Mouse (Mus musculus) effector memory CD4-positive, alpha-beta T cell, adult 7 months (primary cell): ENCODE results near the gene Evl. TPM values are rescaled to one million over a fixed set of nuclear protein-coding genes. Genes with fewer than 3 reads are reported as not detected.

Experiments
- polyA plus RNA-seq: library from polyadenylated mRNA; unstranded; fragments of 100-300 nt; shearing (Covaris generic); gene quantifications from one replicate; pipeline ENCODE4 v1.2.1, GENCODE M21; 2017

The Evl gene
- polyA plus RNA-seq: 332 TPM

DNA sequence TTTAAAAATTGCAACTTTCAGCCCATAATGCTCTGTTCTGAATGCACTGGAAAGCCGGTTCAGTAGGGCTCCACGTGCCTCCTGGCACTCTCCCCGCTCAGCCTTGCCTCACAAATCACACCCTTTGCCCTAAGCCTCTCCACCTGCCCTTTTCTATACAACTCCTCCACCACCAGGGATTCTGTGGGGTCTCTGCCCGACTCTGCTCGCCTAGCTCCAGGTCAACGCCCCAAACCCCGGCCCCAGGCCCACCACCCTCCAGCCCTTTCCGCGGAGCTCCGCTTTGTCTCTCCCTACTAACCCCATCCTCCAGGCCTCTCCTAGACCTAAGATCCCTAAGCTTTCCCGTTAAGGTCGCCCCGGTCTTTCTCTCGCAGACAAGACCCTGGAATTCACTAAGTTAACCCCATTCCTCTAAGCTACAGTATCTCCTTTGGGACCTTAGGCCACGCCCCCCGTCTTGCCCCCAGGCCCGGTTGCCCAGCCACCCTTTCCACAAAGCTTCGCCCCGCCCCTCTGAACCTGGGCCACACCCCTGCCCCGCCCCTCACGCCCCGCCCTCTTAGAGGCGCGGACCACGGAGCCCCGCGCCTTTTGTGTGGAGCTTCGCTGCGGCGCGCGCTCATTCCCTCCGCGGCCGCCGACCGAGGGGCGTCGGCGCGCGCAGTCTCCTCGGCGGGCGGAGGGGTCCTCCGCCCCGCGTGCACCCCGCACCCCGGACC, at the start of gene Evl:
Gene Evl (plus strand): TSS at position 601 of the 722 bp plus-strand sequence.

DNA sequence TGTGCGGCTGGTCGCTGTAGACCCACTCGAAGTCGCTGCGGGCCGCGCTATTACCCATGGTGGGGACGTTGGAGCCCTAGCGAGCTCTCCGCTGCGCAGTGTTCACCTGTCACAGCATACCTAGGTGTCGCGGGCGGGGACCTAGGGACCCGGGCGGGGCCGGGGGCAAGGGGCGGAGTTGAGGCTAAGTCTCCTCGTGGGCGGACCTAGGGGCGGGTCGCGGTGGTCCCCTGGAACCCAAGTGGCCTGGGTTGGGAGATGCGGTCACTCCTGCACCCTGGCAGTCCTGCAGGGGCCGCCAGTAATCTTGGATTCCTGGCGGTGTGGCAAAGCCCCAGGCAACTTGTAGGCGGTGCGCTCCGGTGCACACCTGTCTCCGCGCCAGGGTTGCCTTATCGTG, 147.7 kb downstream of the Evl start, which contains the start of gene Degs2:
Gene Degs2 (minus strand): TSS at position 131 of the 400 bp plus-strand sequence.

Other genes with a start within 250 kb of the Evl start
- gene Hhipl1, start 248.4 kb upstream of the Evl start, polyA plus RNA-seq: 0.17 TPM
- not detected for gene Cyp46a1, start 220.3 kb upstream of the Evl start, polyA plus RNA-seq
- gene Eml1, start 183.8 kb upstream of the Evl start, polyA plus RNA-seq: 0.20 TPM
- gene Degs2, start 147.6 kb downstream of the Evl start, polyA plus RNA-seq: 1.5 TPM
- gene Yy1, start 238.3 kb downstream of the Evl start, polyA plus RNA-seq: 16.2 TPM